Mouse (Mus musculus) cerebellum, adult 11-12 months (tissue): Measurements from ENCODE around the gene Fam114a1.

Source experiments
- DNase-seq: peaks from one replicate; pipeline ENCODE4 v3.0.0; 2022

Fam114a1 gene

GRCm38 (mm10) chr5:64969861-64970771 lies at the start of gene Fam114a1:
Fam114a1 (plus strand) TSS chr5:64970071.
- DNase-seq = no peak

- DNase-seq = no peak
Measured at GRCm38 (mm10) chr5:64922891-64923381, 46.9 kb upstream of the Fam114a1 start.

DNA sequence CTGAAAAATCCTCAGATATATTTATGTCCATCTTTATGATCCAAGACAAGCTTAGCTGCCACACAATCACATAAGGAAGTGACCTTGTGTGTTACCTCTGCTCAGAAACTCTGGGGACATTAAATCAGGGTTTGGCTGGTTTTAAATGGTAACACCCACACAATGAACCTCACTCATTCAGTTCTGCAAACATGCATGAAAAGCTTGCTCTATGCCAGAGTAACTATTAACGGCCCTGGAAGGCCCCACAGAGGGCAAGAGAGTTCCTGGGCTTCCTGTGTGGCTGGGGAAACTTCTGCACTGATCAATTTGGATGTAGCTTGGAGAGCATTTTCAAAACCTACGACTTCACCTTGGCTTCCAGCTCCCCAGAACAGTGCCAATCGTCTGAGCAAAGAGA lies 37.7 kb upstream of the Fam114a1 start:
- DNase-seq = no peak

- DNase-seq = no peak
Measured at GRCm38 (mm10) chr5:64932775-64933174, 37.1 kb upstream of the Fam114a1 start.

DNA sequence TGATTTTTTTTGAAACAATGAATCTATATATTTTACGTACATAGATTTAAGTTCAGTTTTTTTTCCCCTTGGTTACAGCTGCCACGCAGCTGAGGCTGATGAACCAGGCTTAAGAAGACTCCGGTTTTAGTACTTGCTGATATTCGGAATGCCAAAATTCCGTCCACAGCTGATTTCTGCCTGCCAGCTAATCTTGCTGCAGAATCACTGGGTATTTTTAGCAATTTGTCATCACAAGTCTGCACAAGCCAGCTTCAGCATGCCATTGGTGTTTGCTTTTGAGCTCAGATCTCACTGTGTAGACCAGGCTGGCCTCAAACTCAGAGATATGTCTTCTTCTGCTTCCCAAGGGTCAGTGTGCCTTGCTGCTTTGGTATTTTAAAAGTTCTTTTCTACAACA lies 18.4 kb upstream of the Fam114a1 start:
- no peak for DNase-seq

- DNase-seq = no peak
Measured at GRCm38 (mm10) chr5:64954931-64955330, 14.9 kb upstream of the Fam114a1 start.

DNA sequence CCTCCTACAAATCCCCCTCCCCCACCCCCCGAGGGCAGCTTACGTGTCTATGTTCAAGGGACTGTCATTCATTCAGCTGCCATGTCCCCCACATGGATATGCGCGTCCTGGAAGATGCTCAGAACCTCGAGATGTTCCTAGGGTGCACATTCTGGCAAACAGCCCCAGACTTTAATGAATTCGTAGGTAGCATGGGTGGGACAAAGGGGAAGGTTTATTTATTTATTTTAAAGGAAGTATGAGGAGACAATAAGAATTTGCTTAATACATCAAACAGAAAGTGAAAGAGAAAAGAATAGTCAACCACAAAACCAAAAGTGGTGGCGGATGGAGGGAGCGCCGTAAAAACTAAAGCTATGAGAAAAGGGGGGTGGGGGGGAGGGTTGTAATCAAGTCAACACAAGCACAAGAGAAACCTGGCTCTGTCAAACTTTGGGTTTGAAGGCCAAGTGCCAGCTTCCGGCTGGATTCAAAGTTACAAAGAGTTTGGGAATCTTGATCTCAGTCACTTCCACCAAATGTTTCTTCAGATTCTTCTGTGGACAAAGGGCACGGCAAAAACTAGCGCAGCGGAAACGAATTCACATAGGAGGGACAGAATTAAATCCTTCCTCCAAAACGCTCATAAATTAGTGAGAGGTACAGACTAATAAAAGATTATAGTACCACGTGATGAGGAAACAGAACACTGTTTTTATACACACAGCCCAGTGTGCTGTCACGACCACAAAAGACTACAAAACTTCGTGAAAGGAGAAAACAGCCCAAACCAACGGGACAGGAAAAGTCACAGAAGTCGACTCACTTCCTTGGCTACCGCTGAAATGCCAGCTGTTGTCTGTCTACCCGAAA lies 10.7 kb upstream of the Fam114a1 start:
- DNase-seq = no peak

GRCm38 (mm10) chr5:64959843-64960230 lies 10.0 kb upstream of the Fam114a1 start, which contains the start of gene Tlr6:
Tlr6 (minus strand) TSS chr5:64960097.
- no peak for DNase-seq

- DNase-seq = no peak
Measured at GRCm38 (mm10) chr5:64960857-64961391, 8.9 kb upstream of the Fam114a1 start.

DNA sequence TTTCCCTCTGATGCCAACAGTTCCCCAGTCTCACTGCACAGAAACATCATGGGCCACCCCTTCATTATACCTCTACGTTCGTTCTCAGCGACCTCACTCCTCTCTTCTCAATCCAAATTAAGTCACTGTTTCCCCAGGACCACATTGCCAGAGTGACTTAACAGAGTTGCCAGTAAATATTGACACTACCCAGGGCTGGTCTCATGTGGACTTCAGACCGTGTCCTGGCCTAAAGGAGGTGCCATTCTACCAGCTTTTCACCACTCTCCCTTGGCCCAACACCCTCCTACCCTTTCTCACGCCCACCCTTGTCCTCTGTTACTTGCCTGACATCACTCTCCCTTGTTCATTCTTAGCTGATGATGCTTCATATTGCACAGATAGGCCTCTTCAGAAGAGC lies 6.6 kb upstream of the Fam114a1 start:
- DNase-seq = no peak

GRCm38 (mm10) chr5:64963735-64964134 lies 6.1 kb upstream of the Fam114a1 start:
- DNase-seq = no peak

- no peak for DNase-seq
Measured at GRCm38 (mm10) chr5:64968961-64969860, 660 bp upstream of the Fam114a1 start.

- DNase-seq = no peak
Measured at GRCm38 (mm10) chr5:64975121-64975520, 5.2 kb downstream of the Fam114a1 start.

DNA sequence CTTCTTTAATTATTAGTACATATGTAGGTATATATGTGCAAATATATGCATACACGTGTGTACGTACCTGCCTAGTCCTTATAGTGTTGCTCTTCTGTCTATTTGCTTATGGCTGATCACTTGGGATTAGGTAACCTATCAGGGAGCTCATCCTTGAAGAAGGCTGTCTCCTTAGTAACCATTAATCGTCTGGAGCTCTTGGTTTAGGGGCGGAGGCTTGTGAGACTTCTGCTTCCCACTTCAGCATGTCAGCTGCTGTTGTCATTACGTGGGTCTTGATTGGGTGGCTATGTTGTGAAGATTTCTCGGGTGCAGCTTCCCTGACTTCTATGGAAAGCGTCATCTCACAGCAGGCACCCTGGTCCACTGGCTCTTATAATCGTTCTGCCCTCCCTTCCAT lies 7.3 kb downstream of the Fam114a1 start:
- no peak for DNase-seq

- no peak for DNase-seq
Measured at GRCm38 (mm10) chr5:64985971-64986370, 16.1 kb downstream of the Fam114a1 start.

DNA sequence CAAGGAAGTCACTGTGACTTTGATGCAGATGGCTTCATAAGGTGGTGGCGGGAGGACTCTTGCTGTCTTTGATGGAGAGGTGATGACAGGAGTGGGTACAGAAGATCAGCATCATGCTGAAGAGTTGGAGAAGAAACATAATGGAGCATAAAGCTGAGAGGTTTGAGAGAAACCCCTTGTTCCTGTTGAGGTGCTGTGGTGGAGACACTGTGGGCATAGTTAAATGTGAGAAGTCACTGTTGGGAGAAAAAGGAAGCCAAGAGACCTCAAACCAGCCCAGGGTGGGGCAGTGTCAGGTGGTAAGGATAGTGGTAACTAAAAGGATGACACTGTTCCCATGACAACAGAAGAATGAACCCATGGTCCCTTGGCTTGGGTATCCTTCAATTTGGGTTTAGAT lies 20.1 kb downstream of the Fam114a1 start:
- DNase-seq = no peak

DNA sequence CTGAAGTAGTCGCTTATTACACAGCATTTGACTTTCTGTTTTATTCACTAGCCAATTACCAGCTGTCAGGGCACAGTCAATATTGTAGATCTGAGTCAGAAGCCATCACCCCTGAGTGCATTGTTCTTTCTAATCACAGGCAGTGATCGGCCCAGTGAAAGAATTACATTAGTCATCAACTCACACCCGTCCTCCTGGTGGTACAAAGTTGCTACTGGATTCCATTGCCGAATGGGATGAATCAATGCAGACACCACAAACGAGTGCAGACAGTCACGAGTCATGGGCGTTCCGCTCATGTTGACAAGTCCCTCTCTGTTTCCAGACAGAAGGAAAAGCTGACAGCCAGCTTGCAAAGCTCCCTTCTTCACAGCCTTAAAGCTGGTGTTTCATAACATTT lies 22.7 kb downstream of the Fam114a1 start:
- DNase-seq = no peak

DNA sequence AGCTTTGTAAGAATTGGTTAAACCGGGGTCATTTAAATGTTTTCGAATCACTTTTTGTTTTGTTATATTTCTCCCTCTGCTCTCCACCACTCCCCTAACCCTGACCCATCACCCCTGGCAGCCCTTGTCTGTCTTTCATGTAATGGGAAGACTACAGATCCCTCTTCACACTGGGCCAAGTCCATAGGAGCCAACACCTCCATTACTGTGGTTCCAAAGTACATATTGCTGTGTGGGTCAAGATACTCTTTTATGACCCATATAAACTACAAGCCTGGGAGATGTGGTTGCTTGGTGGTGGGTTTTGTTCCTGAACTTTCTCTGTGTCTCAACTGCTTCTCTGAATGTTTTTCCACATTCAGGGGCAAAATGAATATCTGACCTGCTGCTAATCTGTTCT lies 25.5 kb downstream of the Fam114a1 start:
- no peak for DNase-seq

DNA sequence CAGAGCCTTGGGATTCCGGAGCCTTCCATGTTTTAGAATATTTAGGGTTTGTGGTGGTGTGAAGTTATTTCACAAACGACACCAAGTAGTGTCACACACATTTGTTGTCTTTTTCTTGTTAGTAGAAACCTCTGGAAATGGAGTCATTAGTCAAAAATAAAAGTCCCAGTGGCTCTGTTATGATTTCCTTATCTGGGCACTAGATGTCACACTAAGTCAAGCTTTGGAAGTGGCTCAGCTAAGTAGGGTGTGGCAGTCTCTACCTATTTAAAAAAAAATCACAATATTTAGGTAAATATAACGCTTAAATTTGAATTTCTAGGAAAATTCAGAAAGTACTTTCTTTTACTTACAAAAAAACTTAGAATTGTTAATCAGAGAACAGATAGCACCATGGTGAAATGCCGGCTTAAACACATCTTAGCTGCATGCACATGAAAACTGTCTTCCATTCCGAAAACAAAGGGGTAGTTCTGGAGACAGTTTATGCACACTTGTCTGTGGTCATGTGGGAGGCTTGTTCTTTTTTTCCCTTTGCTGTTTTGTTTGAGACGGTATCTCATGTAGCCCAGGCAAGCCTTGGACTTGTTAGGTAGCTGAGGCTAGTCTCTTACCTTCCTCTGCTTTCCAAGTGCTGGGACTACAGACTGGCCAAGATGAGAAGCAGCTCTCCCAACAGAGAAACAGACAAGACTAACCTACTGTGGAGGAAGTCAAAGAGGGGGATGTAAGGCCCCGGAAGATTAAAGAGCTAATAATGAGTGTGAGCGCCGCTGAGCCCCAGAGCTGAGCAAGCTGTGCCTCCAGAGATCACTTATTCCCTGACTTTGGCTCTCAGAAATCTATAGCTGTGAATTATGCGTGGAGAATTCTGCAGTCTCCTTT lies 33.3 kb downstream of the Fam114a1 start:
- no peak for DNase-seq

- DNase-seq = no peak
Measured at GRCm38 (mm10) chr5:65003946-65004535, 34.2 kb downstream of the Fam114a1 start.

GRCm38 (mm10) chr5:65005251-65005650 lies 35.4 kb downstream of the Fam114a1 start:
- DNase-seq = no peak
